Mouse (Mus musculus) kidney, adult 18-20 months (tissue): ENCODE results near the gene Tep1.
A peak's percentile ranks its signal among the peaks of the same experiment; 100 is the strongest.

Source experiments
- DNase-seq: peaks from one replicate; pipeline ENCODE4 v3.0.0; 2021

Gene Tep1

GRCm38 (mm10) chr14:50785251-50785637, 85.1 kb downstream of the Tep1 start, which contains the start of gene Ttc5:
Gene Ttc5 (minus strand): TSS chr14:50785519.
- DNase-seq: peak; percentile 93

GRCm38 (mm10) chr14:50784391-50785250, 85.7 kb downstream of the Tep1 start:
- DNase-seq: no peak

- no peak for DNase-seq
Observed at GRCm38 (mm10) chr14:50782166-50782565, 88.2 kb downstream of the Tep1 start.
